Mouse (Mus musculus) CH12.LX (cell line): Measurements from ENCODE around the gene Gp9. TPM values are rescaled to one million over a fixed set of nuclear protein-coding genes. Genes with fewer than 3 reads are reported as not detected.

Experiments used
- DNase-seq: peaks from one replicate; pipeline ENCODE4 v3.0.0-alpha.2; 2013; ENCODE audit errors: extremely low read depth
- H3K27ac ChIP-seq: 2 replicates; pipeline ENCODE4 v1.5.1; 2012; ENCODE audit warnings: low read depth, mild to moderate bottlenecking, control low read depth, moderate library complexity; ENCODE audit not compliant: insufficient read depth
- H3K27me3 ChIP-seq: replicated peaks from 2 replicates; pipeline ENCODE3; 2012; ENCODE audit warnings: inconsistent platforms
- H3K36me3 ChIP-seq, 2 experiments: replicated peaks in 1 of 2; 2 replicates each; pipeline versions ENCODE3 to v1.6.1; 2012; ENCODE audit warnings: inconsistent platforms in 1 of 2, low read length in 1 of 2, mild to moderate bottlenecking in 1 of 2, mixed read lengths in 1 of 2, moderate library complexity in 1 of 2; ENCODE audit not compliant: control insufficient read depth in 1 of 2, insufficient read depth in 1 of 2
- H3K4me1 ChIP-seq, 2 experiments: 2 replicates each; pipeline ENCODE4 v1.6.1; 2012; ENCODE audit warnings: inconsistent platforms in 1 of 2, moderate library complexity in 1 of 2; ENCODE audit not compliant: insufficient read depth in 2 of 2, control insufficient read depth in 1 of 2
- H3K4me2 ChIP-seq: 2 replicates; pipeline ENCODE4 v1.6.1; 2012; ENCODE audit warnings: low read depth, mild to moderate bottlenecking, control low read depth; ENCODE audit not compliant: poor library complexity, insufficient read depth, severe bottlenecking
- H3K4me3 ChIP-seq, 3 experiments: fragments of 150-350 bp in 1 of 3; sonication (generic) in 1 of 3; replicated peaks in 1 of 3; 2 replicates each; pipeline versions ENCODE3 to v1.5.1; 2011 to 2012; ENCODE audit warnings: low read depth in 2 of 3, low read length in 2 of 3, mild to moderate bottlenecking in 2 of 3, moderate library complexity in 2 of 3, control low read depth in 1 of 3, improper control_type of control experiment in 1 of 3, inconsistent platforms in 1 of 3, mixed read lengths in 1 of 3; ENCODE audit not compliant: poor library complexity in 1 of 3
- H3K79me2 ChIP-seq: replicated peaks from 2 replicates; pipeline ENCODE4 v1.6.1; 2012; ENCODE audit warnings: mild to moderate bottlenecking, moderate library complexity; ENCODE audit not compliant: control insufficient read depth, poor library complexity, insufficient read depth, severe bottlenecking; ENCODE audit errors: extremely low read depth
- H3K9ac ChIP-seq: 2 replicates; pipeline ENCODE4 v1.6.1; 2012; ENCODE audit warnings: low read depth, mild to moderate bottlenecking, control low read depth, moderate library complexity; ENCODE audit not compliant: insufficient read depth
- H3K9me3 ChIP-seq: replicated peaks from 2 replicates; pipeline ENCODE3; 2012; ENCODE audit warnings: low read length, inconsistent platforms, mixed read lengths
- BHLHE40 ChIP-seq: IDR thresholded peaks from 2 replicates; pipeline ENCODE4 v1.6.1; 2011; ENCODE audit warnings: mild to moderate bottlenecking, low read depth, low read length, improper control_type of control experiment
- CHD1 ChIP-seq: IDR thresholded peaks from 2 replicates; pipeline ENCODE4 v1.6.1; 2012; ENCODE audit warnings: low read depth, low read length, improper control_type of control experiment, inconsistent platforms
- CHD2 ChIP-seq: IDR thresholded peaks from 2 replicates; pipeline ENCODE4 v1.6.1; 2011; ENCODE audit warnings: low read length, improper control_type of control experiment
- CTCF ChIP-seq, 2 experiments: IDR thresholded peaks in 1 of 2; conservative IDR thresholded peaks in 1 of 2; 2 replicates each; pipeline ENCODE4 v1.5.1; 2011 to 2012; ENCODE audit warnings: low read depth in 2 of 2, low read length in 2 of 2, improper control_type of control experiment in 1 of 2, inconsistent platforms in 1 of 2, mild to moderate bottlenecking in 1 of 2, moderate library complexity in 1 of 2
- E2F4 ChIP-seq: IDR thresholded peaks from 2 replicates; pipeline ENCODE4 v1.6.1; 2011; ENCODE audit warnings: low read depth, low read length, improper control_type of control experiment; ENCODE audit not compliant: insufficient replicate concordance
- ELF1 ChIP-seq: IDR thresholded peaks from 2 replicates; pipeline ENCODE4 v1.6.1; 2014; ENCODE audit warnings: low read depth, mild to moderate bottlenecking, inconsistent platforms, low read length, improper control_type of control experiment
- ETS1 ChIP-seq: conservative IDR thresholded peaks from 2 replicates; pipeline ENCODE4 v1.6.1; 2012; ENCODE audit warnings: low read depth, mild to moderate bottlenecking, inconsistent platforms, low read length, improper control_type of control experiment, moderate library complexity
- HCFC1 ChIP-seq: IDR thresholded peaks from 2 replicates; pipeline ENCODE4 v1.6.1; 2012; ENCODE audit warnings: low read depth, mild to moderate bottlenecking, inconsistent platforms, low read length, improper control_type of control experiment
- KAT2A ChIP-seq: IDR thresholded peaks from 2 replicates; pipeline ENCODE4 v1.6.1; 2012; ENCODE audit warnings: low read length, improper control_type of control experiment, inconsistent platforms; ENCODE audit not compliant: insufficient replicate concordance
- MAFK ChIP-seq: IDR thresholded peaks from 2 replicates; pipeline ENCODE4 v1.6.1; 2011; ENCODE audit warnings: low read length, improper control_type of control experiment; ENCODE audit not compliant: insufficient replicate concordance
- MAX ChIP-seq: IDR thresholded peaks from 2 replicates; pipeline ENCODE4 v1.6.1; 2011; ENCODE audit warnings: low read length, improper control_type of control experiment
- MAZ ChIP-seq: IDR thresholded peaks from 2 replicates; pipeline ENCODE4 v1.6.1; 2012; ENCODE audit warnings: low read depth, mild to moderate bottlenecking, inconsistent platforms, low read length, improper control_type of control experiment, moderate library complexity
- MEF2A ChIP-seq: IDR thresholded peaks from 2 replicates; pipeline ENCODE4 v1.6.1; 2014; ENCODE audit warnings: low read depth, mild to moderate bottlenecking, inconsistent platforms, low read length, improper control_type of control experiment, borderline replicate concordance
- MYC ChIP-seq: IDR thresholded peaks from 2 replicates; pipeline ENCODE4 v1.6.1; 2011; ENCODE audit warnings: low read depth, mild to moderate bottlenecking, improper control_type of control experiment, low read length
- NELFE ChIP-seq: IDR thresholded peaks from 2 replicates; pipeline ENCODE4 v1.6.1; 2011; ENCODE audit warnings: low read depth, low read length, improper control_type of control experiment
- NRF1 ChIP-seq: IDR thresholded peaks from 2 replicates; pipeline ENCODE4 v1.6.1; 2014; ENCODE audit warnings: low read depth, mild to moderate bottlenecking, inconsistent platforms, low read length, improper control_type of control experiment, moderate library complexity
- PAX5 ChIP-seq: IDR thresholded peaks from 2 replicates; pipeline ENCODE4 v1.6.1; 2012; ENCODE audit warnings: low read length, inconsistent platforms, mixed read lengths
- POLR2A ChIP-seq: IDR thresholded peaks from 2 replicates; pipeline ENCODE4 v1.6.1; 2011; ENCODE audit warnings: low read depth, mild to moderate bottlenecking, improper control_type of control experiment, low read length
- POLR2AphosphoS2 ChIP-seq: IDR thresholded peaks from 2 replicates; pipeline ENCODE4 v1.6.1; 2011; ENCODE audit warnings: low read depth, low read length, improper control_type of control experiment
- RCOR1 ChIP-seq: conservative IDR thresholded peaks from 2 replicates; pipeline ENCODE4 v1.6.1; 2012; ENCODE audit warnings: low read depth, mild to moderate bottlenecking, inconsistent platforms, low read length, improper control_type of control experiment
- SIN3A ChIP-seq: IDR thresholded peaks from 2 replicates; pipeline ENCODE4 v1.6.1; 2012; ENCODE audit warnings: low read length, improper control_type of control experiment, inconsistent platforms
- USF1 ChIP-seq: IDR thresholded peaks from 2 replicates; pipeline ENCODE4 v1.6.1; 2014; ENCODE audit warnings: low read depth, mild to moderate bottlenecking, inconsistent platforms, low read length, improper control_type of control experiment
- ZC3H11A ChIP-seq: IDR thresholded peaks from 2 replicates; pipeline ENCODE4 v1.6.1; 2012; ENCODE audit warnings: low read depth, mild to moderate bottlenecking, inconsistent platforms, low read length, improper control_type of control experiment
- ZKSCAN1 ChIP-seq: IDR thresholded peaks from 2 replicates; pipeline ENCODE4 v1.6.1; 2012; ENCODE audit warnings: low read depth, inconsistent platforms, low read length, improper control_type of control experiment, borderline replicate concordance
- ZNF384 ChIP-seq: IDR thresholded peaks from 2 replicates; pipeline ENCODE4 v1.6.1; 2012; ENCODE audit warnings: low read depth, low read length, improper control_type of control experiment, inconsistent platforms
- dilution Hi-C: fragments of 300-500 bp; cut with MboI; formaldehyde crosslinking; loops from 2 replicates; pipeline ENCODE4 v1.14.3; 2020; ENCODE audit warnings: low sequenced_read_pairs; ENCODE audit not compliant: extremely low pct_unique_long_range_greater_than_20kb, extremely low pct_ligation_motif_present
- in situ Hi-C: fragments of 300-500 bp; cut with MboI; formaldehyde crosslinking; loops from 3 replicates; pipeline ENCODE4 v1.14.3; 2019; ENCODE audit warnings: low sequenced_read_pairs, low pct_ligation_motif_present, low pct_unique_long_range_greater_than_20kb, mixed read lengths
- polyA plus RNA-seq: library from polyadenylated mRNA; unstranded; fragments of >175 nt; gene quantifications from 2 replicates; pipeline ENCODE4 v1.2.1, GENCODE M21; 2012; ENCODE audit warnings: low read depth; ENCODE audit not compliant: insufficient read length
- total RNA-seq, 2 experiments: library from RNA; depleted of rRNA; stranded (reverse); fragments of 300-350 nt in 1 of 2; fragments of >200 nt in 1 of 2; gene quantifications; 2 replicates each; pipeline ENCODE4 v1.2.3; 2012 to 2014

Gp9 gene
- total and polyA plus RNA-seq, 3 experiments = not detected

DNA sequence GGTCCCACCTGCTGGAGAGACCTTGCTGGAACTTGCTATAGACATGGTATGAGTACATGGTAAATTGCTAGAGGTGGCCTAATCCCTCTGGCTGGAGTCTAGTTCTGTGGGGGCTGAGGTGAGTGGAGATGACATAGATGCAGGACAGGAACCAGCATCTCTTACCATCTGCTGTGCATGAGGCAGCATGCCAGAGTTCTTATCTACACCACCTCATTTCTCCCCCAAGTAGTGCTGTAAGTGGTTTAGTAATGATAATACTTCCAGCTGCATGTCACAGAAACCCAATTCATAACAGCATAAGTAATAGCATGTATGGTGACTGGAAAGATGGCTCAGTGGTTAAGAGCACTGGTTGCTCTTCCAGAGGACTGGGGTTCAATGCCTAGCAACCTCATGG, 37.4 kb upstream of the Gp9 start:
- in situ Hi-C loops = no loop called here
- DNase-seq = no peak
- H3K4me3 ChIP-seq = no peak overlapping the region
- H3K4me2 ChIP-seq = no peak overlapping the region
- H3K27me3 ChIP-seq = no peaks in the 10 kb centered on the region
- dilution Hi-C loops = no loop called here
- H3K27ac ChIP-seq = no peak overlapping the region
- H3K4me1 ChIP-seq = peaks cover 21 to 34% of the 10 kb centered on the region in 2 experiments
- H3K79me2 ChIP-seq = no peaks in the 10 kb centered on the region
- TF ChIP-seq CHD1 (no peak), NELFE (no peak), MYC (no peak), ZKSCAN1 (no peak), SIN3A (no peak), RCOR1 (no peak), BHLHE40 (no peak)
- no peak overlapping the region for H3K9ac ChIP-seq
- H3K36me3 ChIP-seq = peaks cover 0 to 2% of the 10 kb centered on the region in 2 experiments
- H3K9me3 ChIP-seq = no peaks in the 10 kb centered on the region

DNA sequence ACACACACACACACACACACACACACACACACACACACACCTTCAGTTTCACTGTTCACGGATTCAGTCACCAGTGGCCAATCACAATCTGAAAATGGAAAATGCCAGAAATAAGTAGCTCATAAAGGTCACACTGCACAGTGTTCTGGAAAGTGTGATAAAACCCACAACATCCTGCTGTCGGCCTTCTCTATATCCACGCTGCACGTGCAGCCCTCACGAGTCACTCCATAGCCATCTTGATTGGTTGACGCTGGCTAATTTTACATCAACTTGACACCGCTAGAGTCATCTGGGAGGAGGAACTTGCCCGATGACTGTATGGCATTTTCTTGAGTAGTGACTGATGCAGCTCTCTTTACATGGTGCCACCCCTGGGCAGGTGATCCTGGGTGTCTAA, 35.9 kb upstream of the Gp9 start:
- DNase-seq = no peak
- H3K4me1 ChIP-seq = peaks cover 24 to 44% of the 10 kb centered on the region in 2 experiments
- no peak overlapping the region for H3K27ac ChIP-seq

DNA sequence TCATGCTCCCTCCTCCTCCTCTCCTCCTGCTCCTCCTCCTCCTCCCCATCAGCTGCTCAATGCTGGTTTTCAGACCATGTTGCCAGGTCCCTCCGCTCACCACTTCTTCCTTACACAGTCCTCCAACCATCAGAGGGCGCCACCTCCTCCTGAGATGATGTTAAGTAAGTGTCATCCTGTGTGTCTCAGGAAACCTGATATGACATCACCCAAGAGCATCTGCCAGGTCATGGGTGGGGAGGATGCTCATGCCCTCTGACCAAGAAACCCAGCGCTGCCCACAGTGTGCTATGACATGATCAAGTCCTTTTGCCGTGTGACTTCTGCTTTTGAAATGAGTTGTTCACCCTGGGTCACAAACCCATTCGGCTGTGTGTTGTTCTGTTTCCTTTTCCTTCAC, 35.1 kb upstream of the Gp9 start:
- Histone ChIP-seq H3K36me3 (peaks cover 0 to 3% of the 10 kb centered on the region in 2 experiments), H3K9ac (peak overlapping the region; percentile 2; the same call in 1 of the 2 replicates), H3K79me2 (no peaks in the 10 kb centered on the region), H3K9me3 (no peaks in the 10 kb centered on the region), H3K4me2 (no peak overlapping the region; the same call in 1 of the 2 replicates), H3K4me1 (peaks cover 25 to 52% of the 10 kb centered on the region in 2 experiments), H3K4me3 (peak overlapping the region in 1 of 3 experiments; percentile 8), H3K27ac (no peak overlapping the region), H3K27me3 (no peaks in the 10 kb centered on the region)
- dilution Hi-C loops (no loop called here), in situ Hi-C loops (no loop called here)
- DNase-seq = peak; percentile 89
- peak; percentile 75 for TF ChIP-seq HCFC1
- TF ChIP-seq ETS1 = peak; percentile 82
- TF ChIP-seq BHLHE40 = peak; percentile 63; the same call in 1 of the 2 replicates
- no peak; the same call in 1 of the 2 replicates for TF ChIP-seq SIN3A
- TF ChIP-seq POLR2A = peak; percentile 52
- no peak for TF ChIP-seq MEF2A
- no peak for TF ChIP-seq POLR2AphosphoS2
- peak; percentile 32; the same call in 1 of the 2 replicates for TF ChIP-seq ELF1
- no peak for TF ChIP-seq USF1
- TF ChIP-seq E2F4 = no peak
- no peak for TF ChIP-seq ZKSCAN1
- peak; percentile 59 for TF ChIP-seq MAX
- no peak for TF ChIP-seq MAFK
- no peak for TF ChIP-seq CHD2
- TF ChIP-seq MAZ = no peak
- TF ChIP-seq ZNF384 = no peak
- no peak for TF ChIP-seq ZC3H11A
- TF ChIP-seq PAX5 = no peak
- no peak for TF ChIP-seq NRF1
- TF ChIP-seq KAT2A = no peak
- peak; percentile 26 to 79; a peak in 2 of 4 replicates for TF ChIP-seq CTCF (conservative IDR thresholded peaks at IDR 0.05 in 1 of 2, IDR thresholded peaks at IDR 0.05 in 1 of 2; ENCODE audit: low read depth in 2 of 2, low read length in 2 of 2)
- TF ChIP-seq MYC = 0 out of 2 replicates have a peak, but pooled peaks have one; percentile 49

More for the DNA sequence above, 35.9 kb upstream of the Gp9 start:
- Histone ChIP-seq H3K36me3 (peaks cover 0 to 3% of the 10 kb centered on the region in 2 experiments), H3K4me3 (no peak overlapping the region), H3K9ac (no peak overlapping the region), H3K79me2 (no peaks in the 10 kb centered on the region), H3K4me2 (no peak overlapping the region), H3K27me3 (no peaks in the 10 kb centered on the region), H3K9me3 (no peaks in the 10 kb centered on the region)
- in situ Hi-C loops (no loop called here), dilution Hi-C loops (no loop called here)
- no peak for TF ChIP-seq ZKSCAN1
- TF ChIP-seq BHLHE40 = peak; percentile 52; the same call in 1 of the 2 replicates
